Mouse (Mus musculus) hindbrain, postnatal 0 days (tissue): ENCODE measurements around the gene Gse1. TPM values are rescaled to one million over a fixed set of nuclear protein-coding genes. Genes with fewer than 3 reads are reported as not detected.

Source experiments
- ATAC-seq: fragments of 200-750 bp; cut with Nextera tagmentation; 2 replicates; pipeline ENCODE4 v1.8.0; 2017; ENCODE audit warnings: mild to moderate bottlenecking, moderate TSS enrichment, moderate library complexity
- DNase-seq: peaks from one replicate; pipeline ENCODE4 v3.0.0-alpha.2; 2015; ENCODE audit warnings: low spot score
- H3K27ac ChIP-seq: fragments of 300-500 bp; sonication (generic); 2 replicates; pipeline ENCODE4 v1.5.1; 2014; ENCODE audit warnings: mild to moderate bottlenecking
- H3K27me3 ChIP-seq: fragments of 300-500 bp; sonication (generic); 2 replicates; pipeline ENCODE4 v1.6.1; 2014; ENCODE audit warnings: low read length, mixed read lengths; ENCODE audit not compliant: insufficient read depth
- H3K36me3 ChIP-seq: fragments of 300-500 bp; sonication (generic); 2 replicates; pipeline ENCODE4 v1.6.1; 2014; ENCODE audit warnings: low read length, mixed read lengths; ENCODE audit not compliant: insufficient read depth
- H3K4me1 ChIP-seq: fragments of 300-500 bp; sonication (generic); 2 replicates; pipeline ENCODE4 v1.6.1; 2014; ENCODE audit warnings: antibody characterized with exemption, low read length, mixed read lengths; ENCODE audit not compliant: insufficient read depth
- H3K4me2 ChIP-seq: fragments of 300-500 bp; sonication (generic); 2 replicates; pipeline ENCODE4 v1.6.1; 2014; ENCODE audit warnings: low read depth, mild to moderate bottlenecking, low read length, moderate library complexity, mixed read lengths
- H3K4me3 ChIP-seq: fragments of 300-500 bp; sonication (generic); 2 replicates; pipeline ENCODE4 v1.5.1; 2014; ENCODE audit warnings: low read length
- H3K9ac ChIP-seq: fragments of 300-500 bp; sonication (generic); replicated peaks from 2 replicates; pipeline ENCODE4 v1.6.1; 2014; ENCODE audit warnings: mild to moderate bottlenecking, low read length, moderate library complexity, mixed read lengths
- H3K9me3 ChIP-seq: fragments of 300-500 bp; sonication (generic); 2 replicates; pipeline ENCODE4 v1.6.1; 2016; ENCODE audit warnings: low read length, mixed read lengths
- CTCF ChIP-seq: IDR thresholded peaks from 2 replicates; pipeline ENCODE4 v1.5.1; 2016; ENCODE audit warnings: antibody characterized with exemption, control low read depth, low read depth
- WGBS: fragments of 180-500 bp; shearing (Covaris S2); extraction: QIAGEN DNeasy Blood & Tissue Kit; methylation state at CpG from one replicate; pipeline ENCODE4 v1.1.7; 2014; 5-methylcytosine and 5-hydroxymethylcytosine counted together
- polyA plus RNA-seq: library from polyadenylated mRNA; unstranded; fragments of >200 nt; fragmentation: Nextera tagmentation; extraction: Ambion mirVana; gene quantifications from 2 replicates; pipeline ENCODE4 v1.2.1, GENCODE M21; 2015
- total RNA-seq: library from RNA; depleted of rRNA; stranded (reverse); fragments of >200 nt; gene quantifications from 2 replicates; pipeline ENCODE4 v1.2.3, GENCODE M21; 2014

The Gse1 gene
- total and polyA plus RNA-seq, 2 experiments from 2014 or later: 13.4 to 48.3 TPM

GRCm38 (mm10) chr8:120507290-120507689 is 279.0 kb downstream of the Gse1 start:
- 88% methylated on average over 9 of the region's 9 CpGs for WGBS
- Histone ChIP-seq H3K9me3 (no peaks in the 10 kb centered on the region), H3K4me1 (peaks cover 55% of the 10 kb centered on the region), H3K4me2 (no peak overlapping the region), H3K27ac (no peak overlapping the region), H3K36me3 (no peaks in the 10 kb centered on the region), H3K4me3 (no peak overlapping the region), H3K9ac (no peak overlapping the region), H3K27me3 (no peaks in the 10 kb centered on the region)
- no peak for TF ChIP-seq CTCF
- ATAC-seq (no peak), DNase-seq (no peak)

GRCm38 (mm10) chr8:120509136-120510034 is 281.1 kb downstream of the Gse1 start:
- H3K27me3 ChIP-seq: no peaks in the 10 kb centered on the region
- peak overlapping the region; percentile 48 for H3K4me2 ChIP-seq
- peak overlapping the region; percentile 15; the same call in 1 of the 2 replicates for H3K9ac ChIP-seq
- ATAC-seq (peak; percentile 46; the same call in 1 of the 2 replicates), DNase-seq (peak; percentile 73)
- 8% methylated on average over 21 of the region's 21 CpGs for WGBS
- H3K9me3 ChIP-seq: no peaks in the 10 kb centered on the region
- peak overlapping the region; percentile 5; the same call in 1 of the 2 replicates for H3K27ac ChIP-seq
- H3K4me1 ChIP-seq: peaks cover 63% of the 10 kb centered on the region
- peak; percentile 16 for TF ChIP-seq CTCF
- H3K4me3 ChIP-seq: peak overlapping the region; percentile 8; the same call in 1 of the 2 replicates
- no peaks in the 10 kb centered on the region for H3K36me3 ChIP-seq

DNA sequence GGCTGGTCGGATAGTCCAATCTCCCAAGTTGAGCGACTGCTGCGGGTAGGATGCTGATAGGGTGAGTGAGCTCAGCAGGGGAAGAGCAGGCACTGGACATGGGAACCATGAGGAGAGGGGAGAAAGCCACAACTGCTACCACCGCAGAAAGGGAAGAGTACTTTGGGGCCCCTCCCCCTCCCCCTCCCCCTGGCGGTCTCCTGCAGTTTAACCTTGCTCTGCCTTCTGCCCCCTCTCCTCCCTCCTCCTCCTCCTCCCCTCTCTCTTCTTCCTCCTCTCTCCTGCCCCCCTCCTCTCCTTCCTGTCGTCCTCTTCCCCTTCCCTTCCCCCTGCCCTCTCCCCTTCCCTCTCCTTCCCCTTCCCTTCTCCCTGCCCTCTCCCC is 281.8 kb downstream of the Gse1 start:
- no peak overlapping the region; the same call in 1 of the 2 replicates for H3K4me2 ChIP-seq
- H3K4me3 ChIP-seq: no peak overlapping the region
- H3K27me3 ChIP-seq: no peaks in the 10 kb centered on the region
- no peak for TF ChIP-seq CTCF
- H3K27ac ChIP-seq: no peak overlapping the region
- ATAC-seq (no peak), DNase-seq (no peak)
- no peak overlapping the region for H3K9ac ChIP-seq
- peaks cover 57% of the 10 kb centered on the region for H3K4me1 ChIP-seq
- no peaks in the 10 kb centered on the region for H3K9me3 ChIP-seq
- no peaks in the 10 kb centered on the region for H3K36me3 ChIP-seq
- WGBS: 3% methylated on average over 4 of the region's 6 CpGs

DNA sequence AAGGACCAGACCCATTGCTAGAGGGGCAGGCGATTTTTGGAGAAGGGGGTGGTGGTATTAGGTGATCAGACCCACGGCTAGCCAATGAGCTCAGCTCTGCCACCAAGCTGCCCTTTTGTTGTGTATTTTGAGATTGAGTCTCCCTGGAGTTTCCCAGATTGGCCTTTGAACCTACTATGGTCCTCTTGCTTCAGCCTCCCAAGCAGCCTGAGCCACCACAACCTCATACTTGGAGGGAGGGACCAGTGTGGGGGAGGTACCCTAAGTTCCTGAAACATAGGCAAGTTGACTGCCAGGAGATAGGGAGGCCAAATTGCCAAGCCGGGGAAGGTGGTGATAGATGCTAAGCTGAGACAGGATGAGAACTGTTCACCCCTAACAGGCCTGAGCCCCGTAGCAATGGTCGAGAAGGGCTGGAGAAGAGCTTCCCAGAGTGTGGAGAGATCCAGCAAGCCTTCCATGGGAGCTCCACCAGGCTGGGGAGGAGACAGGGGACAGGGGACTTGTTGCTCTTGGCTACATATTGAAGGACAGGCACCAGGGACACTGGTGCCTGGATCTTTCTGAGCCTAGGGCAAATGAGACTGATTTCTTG is 282.7 kb downstream of the Gse1 start:
- Histone ChIP-seq H3K36me3 (no peaks in the 10 kb centered on the region), H3K4me2 (no peak overlapping the region), H3K4me1 (peaks cover 51% of the 10 kb centered on the region), H3K9ac (0 out of 2 replicates have a peak overlapping the region, but pooled peaks have one; percentile 17), H3K27ac (peak overlapping the region; percentile 15; the same call in 1 of the 2 replicates), H3K27me3 (no peaks in the 10 kb centered on the region), H3K9me3 (no peaks in the 10 kb centered on the region), H3K4me3 (no peak overlapping the region)
- DNase-seq: no peak
- no peak for TF ChIP-seq CTCF
- 38% methylated on average over 5 of the region's 5 CpGs for WGBS
- no peak for ATAC-seq

- H3K9ac ChIP-seq: 0 out of 2 replicates have a peak overlapping the region, but pooled peaks have one; percentile 17
- H3K27me3 ChIP-seq: no peaks in the 10 kb centered on the region
- 20% methylated on average over 8 of the region's 8 CpGs for WGBS
- H3K4me2 ChIP-seq: no peak overlapping the region
- DNase-seq (no peak), ATAC-seq (no peak)
- no peaks in the 10 kb centered on the region for H3K36me3 ChIP-seq
- no peak overlapping the region for H3K4me3 ChIP-seq
- peaks cover 57% of the 10 kb centered on the region for H3K4me1 ChIP-seq
- H3K9me3 ChIP-seq: no peaks in the 10 kb centered on the region
- 0 out of 2 replicates have a peak, but pooled peaks have one; percentile 6 for TF ChIP-seq CTCF
- H3K27ac ChIP-seq: peak overlapping the region; percentile 26
Observed at GRCm38 (mm10) chr8:120511737-120512136, 283.5 kb downstream of the Gse1 start.

GRCm38 (mm10) chr8:120512326-120512725 is 284.1 kb downstream of the Gse1 start:
- Histone ChIP-seq H3K4me3 (no peak overlapping the region), H3K36me3 (no peaks in the 10 kb centered on the region), H3K4me1 (peaks cover 57% of the 10 kb centered on the region), H3K9ac (no peak overlapping the region), H3K27me3 (no peaks in the 10 kb centered on the region), H3K27ac (peak overlapping the region; percentile 26; the same call in 1 of the 2 replicates), H3K4me2 (no peak overlapping the region), H3K9me3 (no peaks in the 10 kb centered on the region)
- no peak for DNase-seq
- WGBS: 21% methylated on average over 11 of the region's 11 CpGs
- ATAC-seq: no peak
- no peak for TF ChIP-seq CTCF
